Mouse (Mus musculus): Measurements from ENCODE around the gene Ascc1. TPM values are rescaled to one million over a fixed set of nuclear protein-coding genes. Genes with fewer than 3 reads are reported as not detected.

Gene Ascc1
- polyA plus RNA-seq, 1 experiment = 27.8 TPM

DNA sequence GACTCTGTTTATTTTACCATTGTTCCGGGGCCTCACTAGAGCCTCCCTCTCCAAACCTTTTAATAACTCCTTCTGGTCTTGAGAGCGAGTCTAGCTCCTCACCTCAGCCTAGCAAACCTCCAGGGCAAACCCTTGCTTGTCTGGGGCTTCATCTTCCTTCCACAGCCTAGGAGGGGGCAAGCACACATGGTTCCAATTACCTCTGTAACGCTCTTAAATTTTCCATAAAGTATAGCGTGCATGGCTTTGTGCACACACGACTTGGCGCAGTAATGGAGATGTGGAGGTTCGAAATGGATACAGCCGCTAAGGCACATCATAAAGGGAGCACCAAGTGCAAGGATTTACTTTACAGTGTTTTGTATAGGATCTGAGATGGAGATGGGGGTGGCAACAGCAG is 36.8 kb upstream of the Ascc1 start:
- Histone ChIP-seq H3K4me3 (ENCODE audit: insufficient read depth, low read length) (no peak overlapping the region), H3K4me1 (ENCODE audit: control insufficient read depth, insufficient read depth, low read length) (no peaks in the 10 kb centered on the region), H3K27ac (ENCODE audit: insufficient read depth, low read length) (peak overlapping the region; percentile 57)
- no peak for TF ChIP-seq CTCF (IDR thresholded peaks at IDR 0.05; ENCODE audit: borderline replicate concordance, insufficient read depth, low read length)
- TF ChIP-seq POLR2A (IDR thresholded peaks at IDR 0.05; ENCODE audit: low read depth, low read length) = no peak

DNA sequence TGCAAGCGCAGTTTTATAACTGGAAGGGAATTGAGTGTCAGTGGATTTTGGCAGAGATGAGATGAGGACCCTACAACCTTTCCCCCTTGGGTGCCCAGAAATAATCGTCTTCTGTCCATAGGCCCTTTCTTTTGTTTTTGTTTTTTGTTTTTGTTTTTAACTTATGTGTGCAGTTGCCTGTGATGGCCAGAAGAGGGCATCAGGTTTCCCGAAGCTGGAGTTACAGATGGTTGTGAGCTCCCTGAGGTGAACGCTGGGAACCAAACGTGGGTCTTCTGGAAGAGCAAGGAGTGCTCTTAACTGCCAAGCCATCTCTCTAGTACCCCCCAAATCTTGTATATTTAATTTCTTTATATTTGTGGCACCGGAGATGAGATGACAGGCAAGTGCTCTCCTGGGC is 35.9 kb upstream of the Ascc1 start:
- H3K4me1 ChIP-seq (ENCODE audit: control insufficient read depth, insufficient read depth, low read length) = no peaks in the 10 kb centered on the region
- TF ChIP-seq POLR2A (IDR thresholded peaks at IDR 0.05; ENCODE audit: low read depth, low read length) = no peak
- TF ChIP-seq CTCF (IDR thresholded peaks at IDR 0.05; ENCODE audit: borderline replicate concordance, insufficient read depth, low read length) = no peak
- no peak overlapping the region for H3K27ac ChIP-seq (ENCODE audit: insufficient read depth, low read length)
- H3K4me3 ChIP-seq (ENCODE audit: insufficient read depth, low read length) = no peak overlapping the region

DNA sequence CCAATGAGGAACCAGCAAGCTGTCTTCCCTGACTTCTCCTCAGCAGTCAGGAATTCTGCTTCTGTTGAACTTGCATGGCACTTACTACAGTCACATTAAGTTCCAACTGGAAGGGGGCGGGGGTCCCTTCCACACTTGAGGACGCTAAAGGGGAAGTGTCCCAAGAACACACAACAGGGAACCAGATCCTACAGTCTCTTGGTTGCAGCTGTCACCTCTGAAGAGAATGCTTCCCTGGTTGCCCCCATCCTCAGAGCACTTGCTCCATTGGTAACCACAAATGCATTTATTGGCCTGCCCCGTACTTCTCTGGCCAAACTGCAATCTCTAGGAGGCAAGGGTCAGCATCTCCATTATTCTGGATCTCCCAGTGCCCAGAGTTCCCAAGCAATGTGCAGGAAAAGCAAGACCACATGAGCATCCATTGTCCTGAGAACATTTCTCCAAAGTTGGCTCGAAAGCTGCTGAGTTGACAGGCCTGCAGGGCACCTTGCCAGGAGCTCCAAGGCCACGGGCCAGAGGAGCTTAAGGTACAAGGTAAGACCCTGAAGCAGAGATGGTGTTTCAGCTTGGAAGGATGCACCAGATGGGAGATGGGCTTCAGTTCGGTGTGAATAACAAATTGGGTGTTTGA is 35.2 kb upstream of the Ascc1 start:
- no peak for TF ChIP-seq CTCF (IDR thresholded peaks at IDR 0.05; ENCODE audit: borderline replicate concordance, insufficient read depth, low read length)
- no peak for TF ChIP-seq POLR2A (IDR thresholded peaks at IDR 0.05; ENCODE audit: low read depth, low read length)
- Histone ChIP-seq H3K4me1 (ENCODE audit: control insufficient read depth, insufficient read depth, low read length) (no peaks in the 10 kb centered on the region), H3K27ac (ENCODE audit: insufficient read depth, low read length) (no peak overlapping the region)

DNA sequence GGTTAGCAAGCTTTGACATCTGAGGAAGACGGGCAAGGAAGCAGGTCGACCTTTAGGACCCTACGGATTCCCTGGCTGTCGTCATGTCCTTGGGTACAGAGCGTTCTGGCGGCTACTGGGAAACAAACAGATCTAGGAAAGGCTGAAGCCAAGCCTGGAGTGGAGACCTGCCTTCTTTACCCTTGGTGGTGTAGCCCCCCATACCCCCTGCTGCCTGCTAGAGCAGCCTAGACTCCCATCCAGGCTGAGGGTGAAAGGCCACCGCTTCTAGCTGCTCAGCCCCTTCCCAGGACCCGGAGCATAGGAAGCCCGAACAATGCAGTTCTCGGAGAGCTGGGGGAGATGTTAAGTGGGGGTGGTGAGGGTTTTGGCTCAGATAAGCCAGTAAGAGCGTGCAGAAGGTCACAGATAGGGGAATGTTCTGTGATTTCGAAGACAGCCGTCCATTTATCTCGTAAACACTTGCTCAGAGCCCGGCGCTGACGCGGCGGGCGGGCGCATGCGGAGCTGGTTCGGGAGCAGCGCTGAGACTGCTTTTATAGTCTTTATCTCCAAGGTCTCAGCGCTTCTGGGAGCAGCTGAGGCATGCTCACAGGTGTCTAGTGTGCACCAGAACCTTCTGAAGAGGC is 32.7 kb upstream of the Ascc1 start:
- TF ChIP-seq POLR2A (IDR thresholded peaks at IDR 0.05; ENCODE audit: low read depth, low read length) = peak; percentile 55
- TF ChIP-seq CTCF (IDR thresholded peaks at IDR 0.05; ENCODE audit: borderline replicate concordance, insufficient read depth, low read length) = no peak
- Histone ChIP-seq H3K27ac (ENCODE audit: insufficient read depth, low read length) (no peak overlapping the region), H3K4me3 (ENCODE audit: insufficient read depth, low read length) (peak overlapping the region; percentile 23), H3K4me1 (ENCODE audit: control insufficient read depth, insufficient read depth, low read length) (no peaks in the 10 kb centered on the region; the same call in 1 of the 2 replicates)

More for the DNA sequence above, 35.2 kb upstream of the Ascc1 start:
- no peak overlapping the region for H3K4me3 ChIP-seq (ENCODE audit: insufficient read depth, low read length)

DNA sequence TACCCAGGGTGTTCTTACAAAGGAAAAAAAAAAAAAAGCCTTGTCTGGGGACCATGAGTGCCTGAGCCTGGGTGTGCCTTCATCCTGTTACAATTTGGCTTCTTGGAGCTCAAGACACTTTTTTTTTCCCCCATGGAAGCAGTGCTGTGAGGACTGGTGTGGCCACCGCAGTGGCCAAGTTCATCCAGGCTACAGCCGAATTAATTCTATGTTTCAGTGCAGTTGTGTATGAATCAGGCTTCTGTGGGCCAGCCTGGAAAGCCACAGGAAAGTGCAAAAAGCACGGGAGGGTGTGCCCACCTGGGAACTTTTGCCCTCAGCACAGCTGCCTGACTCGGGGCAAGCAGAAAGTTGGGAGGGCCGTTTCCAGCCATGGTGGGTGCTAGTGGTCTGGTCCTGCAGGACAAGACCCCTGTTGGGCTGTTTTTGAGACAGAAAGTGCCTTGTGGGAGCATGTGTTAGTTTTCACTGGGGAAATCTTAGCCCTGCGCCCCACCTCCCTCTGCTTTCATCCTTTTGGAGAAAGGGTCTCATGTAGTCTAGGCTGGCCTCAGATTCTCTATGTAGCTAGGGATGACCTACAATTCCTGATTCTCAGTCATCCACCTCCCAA is 32.0 kb upstream of the Ascc1 start:
- no peak overlapping the region for H3K27ac ChIP-seq (ENCODE audit: insufficient read depth, low read length)
- H3K4me1 ChIP-seq (ENCODE audit: control insufficient read depth, insufficient read depth, low read length) = no peaks in the 10 kb centered on the region; the same call in 1 of the 2 replicates
- TF ChIP-seq POLR2A (IDR thresholded peaks at IDR 0.05; ENCODE audit: low read depth, low read length) = peak; percentile 23; the same call in 1 of the 2 replicates
- no peak for TF ChIP-seq CTCF (IDR thresholded peaks at IDR 0.05; ENCODE audit: borderline replicate concordance, insufficient read depth, low read length)
- 0 out of 2 replicates have a peak overlapping the region, but pooled peaks have one; percentile 23 for H3K4me3 ChIP-seq (ENCODE audit: insufficient read depth, low read length)

DNA sequence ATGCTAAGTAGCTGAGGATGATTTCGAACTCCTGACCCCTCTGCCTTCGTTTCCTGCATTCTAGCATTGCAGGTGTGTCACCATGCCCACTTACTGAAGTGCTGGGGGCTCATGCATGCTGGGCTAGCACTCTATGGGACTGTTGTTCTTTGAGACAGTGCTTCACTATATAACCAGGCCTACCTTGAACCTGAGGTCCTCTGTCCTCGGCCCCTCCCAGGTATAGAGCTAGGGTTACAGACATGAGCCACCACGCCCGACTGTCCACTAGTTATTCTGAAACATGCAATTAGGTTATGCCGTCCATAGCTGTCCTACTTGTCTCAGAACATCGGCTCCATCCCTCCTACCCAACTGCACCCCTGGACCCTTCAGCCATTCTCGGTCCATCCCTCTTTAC is 30.8 kb upstream of the Ascc1 start:
- Histone ChIP-seq H3K4me1 (ENCODE audit: control insufficient read depth, insufficient read depth, low read length) (no peaks in the 10 kb centered on the region; the same call in 1 of the 2 replicates), H3K27ac (ENCODE audit: insufficient read depth, low read length) (no peak overlapping the region), H3K4me3 (ENCODE audit: insufficient read depth, low read length) (no peak overlapping the region)
- TF ChIP-seq CTCF (IDR thresholded peaks at IDR 0.05; ENCODE audit: borderline replicate concordance, insufficient read depth, low read length) (no peak), POLR2A (IDR thresholded peaks at IDR 0.05; ENCODE audit: low read depth, low read length) (no peak)

DNA sequence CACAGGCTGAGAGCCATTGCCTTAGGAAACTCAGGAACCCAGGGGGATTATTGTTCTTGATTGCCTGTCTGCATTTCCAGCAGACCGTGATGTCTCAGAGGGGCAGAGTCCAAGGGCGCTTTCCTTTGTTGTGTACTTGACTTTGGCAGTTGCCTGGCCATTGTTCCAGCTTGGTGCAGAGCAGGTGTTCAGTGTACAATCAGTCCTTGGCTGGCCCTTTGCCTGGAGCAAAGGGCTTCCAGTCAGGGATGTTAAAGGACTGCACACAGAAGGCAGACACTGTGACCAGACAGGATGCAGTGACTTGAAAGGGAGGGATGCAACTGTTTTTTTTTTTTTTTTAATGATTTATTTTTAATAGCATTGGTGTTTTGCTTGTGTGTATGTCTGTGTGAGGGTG is 30.1 kb upstream of the Ascc1 start:
- H3K4me3 ChIP-seq (ENCODE audit: insufficient read depth, low read length) = no peak overlapping the region
- TF ChIP-seq POLR2A (IDR thresholded peaks at IDR 0.05; ENCODE audit: low read depth, low read length) = no peak
- H3K27ac ChIP-seq (ENCODE audit: insufficient read depth, low read length) = no peak overlapping the region
- H3K4me1 ChIP-seq (ENCODE audit: control insufficient read depth, insufficient read depth, low read length) = no peaks in the 10 kb centered on the region; the same call in 1 of the 2 replicates

DNA sequence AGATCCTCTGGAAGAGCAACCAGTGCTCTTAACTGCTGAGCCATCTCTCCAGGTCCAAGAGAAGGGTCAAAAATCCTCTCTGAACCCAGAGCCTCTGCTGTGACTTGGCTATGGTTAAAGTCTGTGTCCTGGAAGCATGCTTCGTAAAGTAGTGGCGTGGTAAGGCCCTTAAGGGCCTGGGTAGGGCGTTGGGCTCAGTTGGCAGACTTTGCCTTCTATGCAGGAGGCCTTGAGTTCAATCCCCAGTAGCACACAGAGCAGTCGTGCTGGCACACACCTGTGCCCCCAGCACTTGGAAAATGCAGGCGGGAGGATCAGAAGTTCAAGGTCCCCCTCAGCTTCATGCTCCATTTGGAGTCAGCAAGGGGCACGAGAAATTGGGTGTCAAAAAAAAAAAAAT is 29.6 kb upstream of the Ascc1 start:
- Histone ChIP-seq H3K4me1 (ENCODE audit: control insufficient read depth, insufficient read depth, low read length) (no peaks in the 10 kb centered on the region; the same call in 1 of the 2 replicates), H3K27ac (ENCODE audit: insufficient read depth, low read length) (no peak overlapping the region), H3K4me3 (ENCODE audit: insufficient read depth, low read length) (no peak overlapping the region)
- TF ChIP-seq POLR2A (IDR thresholded peaks at IDR 0.05; ENCODE audit: low read depth, low read length) = no peak
- no peak for TF ChIP-seq CTCF (IDR thresholded peaks at IDR 0.05; ENCODE audit: borderline replicate concordance, insufficient read depth, low read length)

DNA sequence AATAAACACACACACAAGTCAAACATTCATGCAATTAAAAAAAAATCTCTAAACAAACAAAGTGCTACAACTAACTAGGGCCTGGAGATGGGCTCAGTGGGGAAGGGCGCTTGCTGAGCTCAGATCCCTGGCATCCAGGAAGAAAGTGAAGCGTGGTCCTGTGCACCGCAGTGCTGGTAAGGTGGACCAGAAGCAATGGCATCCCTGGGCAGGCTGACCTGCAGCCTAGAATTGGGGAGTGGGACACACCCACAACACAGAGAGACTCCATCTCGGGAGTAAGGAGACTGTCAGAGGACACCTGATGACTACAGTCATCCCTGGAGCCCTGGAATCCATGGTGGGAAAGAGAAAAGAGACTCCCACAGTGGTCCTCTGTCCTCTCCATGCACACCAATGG is 29.2 kb upstream of the Ascc1 start:
- no peak overlapping the region for H3K27ac ChIP-seq (ENCODE audit: insufficient read depth, low read length)
- H3K4me1 ChIP-seq (ENCODE audit: control insufficient read depth, insufficient read depth, low read length) = peaks cover 2% of the 10 kb centered on the region
- no peak for TF ChIP-seq CTCF (IDR thresholded peaks at IDR 0.05; ENCODE audit: borderline replicate concordance, insufficient read depth, low read length)
- TF ChIP-seq POLR2A (IDR thresholded peaks at IDR 0.05; ENCODE audit: low read depth, low read length) = no peak
- H3K4me3 ChIP-seq (ENCODE audit: insufficient read depth, low read length) = no peak overlapping the region

DNA sequence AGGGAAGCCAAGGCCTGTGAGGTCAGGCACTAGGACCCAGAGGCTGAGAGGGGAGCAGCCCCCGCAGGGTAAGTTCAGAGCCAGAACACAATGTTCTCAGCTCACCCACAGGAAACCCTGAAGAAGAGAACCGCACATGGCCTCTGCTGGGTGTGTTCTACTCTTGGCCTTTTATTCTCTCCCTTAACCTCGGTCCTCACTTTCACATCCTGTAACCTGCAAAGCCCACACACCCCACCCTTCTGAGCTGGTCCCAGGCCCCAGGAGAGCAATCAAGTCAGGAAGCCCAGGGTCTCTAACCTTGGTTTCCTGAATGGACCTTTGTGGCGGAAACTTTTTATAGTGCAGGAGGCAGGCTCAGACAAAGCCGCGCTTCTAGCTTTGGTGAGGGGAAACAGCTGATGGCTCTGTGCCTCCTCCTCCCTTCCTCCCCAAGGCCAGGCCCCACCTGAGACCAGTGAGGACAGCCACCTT is 28.4 kb upstream of the Ascc1 start:
- no peak overlapping the region for H3K4me3 ChIP-seq (ENCODE audit: insufficient read depth, low read length)
- peaks cover 6% of the 10 kb centered on the region for H3K4me1 ChIP-seq (ENCODE audit: control insufficient read depth, insufficient read depth, low read length)
- TF ChIP-seq POLR2A (IDR thresholded peaks at IDR 0.05; ENCODE audit: low read depth, low read length) = peak; percentile 23; the same call in 1 of the 2 replicates
- no peak for TF ChIP-seq CTCF (IDR thresholded peaks at IDR 0.05; ENCODE audit: borderline replicate concordance, insufficient read depth, low read length)
- no peak overlapping the region for H3K27ac ChIP-seq (ENCODE audit: insufficient read depth, low read length)

All from embryonic fibroblast, embryonic 13.5 days (primary cell).